Mouse (Mus musculus) right cerebral cortex, adult 18-20 months (tissue): Measurements from ENCODE around the gene Hdgf.
"Not testable (repeated sequence)": the region's sequence is repeated elsewhere in the genome, so short reads cannot be mapped to it uniquely, and the experiment has no call there.

ENCODE experiments used
- DNase-seq: peaks from one replicate; pipeline ENCODE4 v3.0.0; 2022; ENCODE audit warnings: mixed read lengths

Hdgf gene

GRCm38 (mm10) chr3:87905880-87906485, at the start of gene Hdgf:
Hdgf (plus strand) TSS chr3:87906321.
- DNase-seq, result peak; percentile 95

GRCm38 (mm10) chr3:87857666-87858065, 48.5 kb upstream of the Hdgf start:
- no peak for DNase-seq

GRCm38 (mm10) chr3:87859813-87860212, 46.3 kb upstream of the Hdgf start:
- peak; percentile 77 for DNase-seq

GRCm38 (mm10) chr3:87864111-87864510, 42.0 kb upstream of the Hdgf start:
- DNase-seq, result not testable (repeated sequence)

GRCm38 (mm10) chr3:87877730-87878129, 28.4 kb upstream of the Hdgf start:
- no peak for DNase-seq

- no peak for DNase-seq
Observed at GRCm38 (mm10) chr3:87884291-87884690, 21.8 kb upstream of the Hdgf start.

- peak; percentile 39 for DNase-seq
Observed at GRCm38 (mm10) chr3:87884708-87885251, 21.3 kb upstream of the Hdgf start.

- peak; percentile 98 for DNase-seq
Observed at GRCm38 (mm10) chr3:87885281-87886003, 20.7 kb upstream of the Hdgf start, which contains the start of gene Prcc. Prcc (minus strand) TSS chr3:87885608.

GRCm38 (mm10) chr3:87886004-87886365, 20.1 kb upstream of the Hdgf start:
- DNase-seq, result no peak

GRCm38 (mm10) chr3:87886416-87886815, 19.7 kb upstream of the Hdgf start:
- no peak for DNase-seq

- DNase-seq, result not testable (repeated sequence)
Observed at GRCm38 (mm10) chr3:87887400-87887799, 18.7 kb upstream of the Hdgf start.

GRCm38 (mm10) chr3:87891481-87891880, 14.6 kb upstream of the Hdgf start:
- DNase-seq, result no peak

- DNase-seq, result no peak
Observed at GRCm38 (mm10) chr3:87893367-87893905, 12.7 kb upstream of the Hdgf start.

GRCm38 (mm10) chr3:87899266-87899665, 6.9 kb upstream of the Hdgf start:
- DNase-seq, result no peak

- no peak for DNase-seq
Observed at GRCm38 (mm10) chr3:87899776-87900175, 6.3 kb upstream of the Hdgf start.

GRCm38 (mm10) chr3:87901036-87901624, 5.0 kb upstream of the Hdgf start:
- no peak for DNase-seq

GRCm38 (mm10) chr3:87901959-87902358, 4.2 kb upstream of the Hdgf start:
- not testable (repeated sequence) for DNase-seq

- DNase-seq, result no peak
Observed at GRCm38 (mm10) chr3:87903821-87904220, 2.3 kb upstream of the Hdgf start.

GRCm38 (mm10) chr3:87906601-87906980, 470 bp downstream of the Hdgf start:
- DNase-seq, result peak; percentile 53

- DNase-seq, result peak; percentile 36
Observed at GRCm38 (mm10) chr3:87906981-87907857, 1.1 kb downstream of the Hdgf start.

- no peak for DNase-seq
Observed at GRCm38 (mm10) chr3:87907906-87908305, 1.8 kb downstream of the Hdgf start.

GRCm38 (mm10) chr3:87909381-87909780, 3.3 kb downstream of the Hdgf start:
- no peak for DNase-seq

GRCm38 (mm10) chr3:87909874-87910273, 3.8 kb downstream of the Hdgf start:
- no peak for DNase-seq
